Mouse (Mus musculus): ENCODE measurements around the gene Htr3b.
"Not testable (repeated sequence)": the region's sequence is repeated elsewhere in the genome, so short reads cannot be mapped to it uniquely, and the experiment has no call there.

Htr3b gene

DNA sequence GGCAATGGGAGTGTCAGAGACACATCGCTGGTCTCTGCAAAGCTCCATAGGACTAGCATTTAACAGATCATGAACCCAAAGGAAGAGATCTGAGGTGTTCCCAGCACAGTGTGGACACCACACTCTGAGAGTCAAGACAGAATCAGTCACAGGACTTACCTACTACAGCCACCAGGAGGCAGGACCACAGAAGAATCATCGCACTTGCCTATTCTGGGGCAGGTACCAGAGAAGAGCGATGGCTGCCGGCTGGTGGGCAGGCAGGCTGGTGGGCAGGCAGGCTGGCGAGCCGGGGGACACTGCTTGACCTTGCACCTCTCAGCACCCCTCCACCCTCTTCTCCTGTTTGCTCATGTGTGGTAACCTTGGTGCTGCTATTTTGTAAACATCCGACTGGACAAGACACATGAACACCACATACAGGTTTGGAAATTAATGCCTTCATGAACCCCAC is at the start of gene Htr3b:
Gene Htr3b, minus strand, starts transcription at position 404 of the 454 bp plus-strand sequence.
- CTCF ChIA-PET = no interaction called here
- POLR2A ChIA-PET = interaction anchor here in 2 of 4 experiments (1.1 to 1.2 kb wide), 2 partner anchors 8 to 367 kb away, joined by 3 to 4 read pairs; no protein-coding TSS in a partner anchor

DNA sequence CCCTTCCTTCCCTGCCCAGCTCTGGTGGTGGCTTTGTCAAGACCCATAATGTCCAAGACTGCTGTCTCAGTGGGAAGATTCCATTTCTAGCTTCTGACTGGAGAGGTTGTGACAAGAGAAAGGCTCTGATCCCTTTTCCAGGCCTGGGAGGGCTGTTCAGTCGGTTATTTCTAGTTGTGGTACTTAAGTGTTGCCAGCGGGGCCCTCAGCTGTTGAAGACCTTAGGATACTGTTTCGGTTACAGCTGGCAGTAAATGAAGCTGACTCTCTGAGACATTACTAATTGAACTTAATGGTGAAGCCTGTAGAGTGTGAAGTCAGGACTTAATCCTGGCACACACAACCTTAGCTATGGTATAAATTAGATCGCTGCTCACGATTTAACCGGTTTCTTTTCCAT is 34.5 kb upstream of the Htr3b start:
- POLR2A ChIA-PET = interaction anchor here in 2 of 4 experiments (0.6 to 5.5 kb wide), 17 partner anchors 8 to 1676 kb away, joined by 3 to 25 read pairs (median 6); partner anchors contain the start of genes Tmprss5 (in 1 of the 2) and Usp28 (in 1 of the 2)
- CTCF ChIA-PET = interaction anchor here in 2 of 4 experiments (0.5 to 1.4 kb wide), 5 partner anchors 10 to 48 kb away, joined by 3 to 10 read pairs (median 3); no protein-coding TSS in a partner anchor

DNA sequence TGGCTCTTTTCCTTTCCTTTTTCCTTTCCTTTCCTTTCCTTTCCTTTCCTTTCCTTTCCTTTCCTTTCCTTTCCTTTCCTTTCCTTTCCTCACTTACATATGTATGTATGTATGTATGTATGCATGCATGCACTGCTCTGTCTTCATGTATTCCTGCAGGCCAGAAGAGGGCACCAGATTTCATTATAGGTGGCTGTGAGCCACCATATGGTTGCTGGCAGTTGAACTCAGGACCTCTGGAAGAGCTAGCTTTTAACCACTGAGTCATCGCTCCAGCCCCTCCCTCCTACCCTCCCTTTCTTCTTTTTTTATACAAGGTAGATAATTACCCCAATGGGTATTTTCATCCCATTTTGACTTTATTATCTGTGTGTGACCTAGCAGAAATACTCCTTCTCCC is 30.9 kb upstream of the Htr3b start:
- ChIA-PET CTCF (interaction anchor here (0.6 to 1.3 kb wide), 8 partner anchors 9 to 173 kb away, joined by 3 to 6 read pairs (median 3); partner anchors contain the start of gene Usp28 (in 1 of the 4)), POLR2A (interaction anchor here in 2 of 4 experiments (0.6 to 2.4 kb wide), 6 partner anchors 8 to 60 kb away, joined by 3 to 12 read pairs (median 4); partner anchors contain the start of gene Zw10 (in 1 of the 2))

DNA sequence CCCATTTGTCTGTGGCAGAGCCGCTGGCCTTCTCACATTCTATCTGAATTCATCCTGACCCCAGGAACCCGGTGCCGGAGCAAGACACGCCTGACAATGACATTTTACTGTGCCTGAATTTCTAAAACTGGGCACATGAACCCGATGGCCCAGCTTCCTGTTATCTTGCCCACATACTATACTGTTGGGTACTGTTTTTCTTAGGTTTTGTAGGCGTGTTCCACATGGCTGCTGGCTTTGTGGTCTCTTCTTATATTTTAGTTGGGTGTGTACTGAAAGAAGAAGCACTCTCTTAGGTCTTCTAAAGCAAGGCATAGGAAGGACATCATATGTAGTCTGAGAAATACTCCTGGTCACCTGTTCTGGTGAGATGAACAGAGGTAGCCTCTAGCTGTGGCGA is 30.0 kb upstream of the Htr3b start:
- CTCF ChIA-PET = interaction anchor here in 2 of 4 experiments (1.0 to 1.2 kb wide), 2 partner anchors 12 to 57 kb away, joined by 3 to 4 read pairs; no protein-coding TSS in a partner anchor
- POLR2A ChIA-PET = interaction anchor here in 2 of 4 experiments (0.7 to 8.6 kb wide), 8 partner anchors 8 to 58 kb away, joined by 3 to 67 read pairs (median 6); partner anchors contain the start of gene Usp28 (in 1 of the 2)

DNA sequence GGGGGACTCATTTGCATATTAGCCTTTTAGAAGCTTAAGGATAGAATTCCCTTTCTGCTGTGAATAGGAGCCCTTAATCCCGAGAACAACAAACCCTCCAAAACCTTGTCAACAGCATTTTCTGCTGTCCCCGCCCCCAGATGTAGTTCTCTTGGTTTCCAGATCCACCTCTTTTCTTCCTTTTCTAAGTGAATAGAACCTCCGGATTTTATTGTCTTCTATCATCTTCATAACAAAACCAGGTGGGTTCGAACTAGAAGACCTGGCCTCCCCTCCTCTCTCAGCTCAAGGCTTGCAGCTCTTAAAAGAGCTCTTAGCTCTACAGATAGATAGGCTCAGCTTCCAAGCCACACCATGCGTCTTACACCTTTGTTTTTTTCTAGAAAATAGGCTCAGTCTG is 26.9 kb upstream of the Htr3b start:
- ChIA-PET CTCF (interaction anchor here in 3 of 4 experiments (0.6 to 1.8 kb wide), 6 partner anchors 19 to 346 kb away, joined by 3 to 7 read pairs (median 4); no protein-coding TSS in a partner anchor), POLR2A (interaction anchor here in 3 of 4 experiments (0.6 to 8.6 kb wide), 35 partner anchors 8 to 395 kb away, joined by 3 to 67 read pairs (median 4); partner anchors contain the start of gene Zw10 (in 1 of the 3))

DNA sequence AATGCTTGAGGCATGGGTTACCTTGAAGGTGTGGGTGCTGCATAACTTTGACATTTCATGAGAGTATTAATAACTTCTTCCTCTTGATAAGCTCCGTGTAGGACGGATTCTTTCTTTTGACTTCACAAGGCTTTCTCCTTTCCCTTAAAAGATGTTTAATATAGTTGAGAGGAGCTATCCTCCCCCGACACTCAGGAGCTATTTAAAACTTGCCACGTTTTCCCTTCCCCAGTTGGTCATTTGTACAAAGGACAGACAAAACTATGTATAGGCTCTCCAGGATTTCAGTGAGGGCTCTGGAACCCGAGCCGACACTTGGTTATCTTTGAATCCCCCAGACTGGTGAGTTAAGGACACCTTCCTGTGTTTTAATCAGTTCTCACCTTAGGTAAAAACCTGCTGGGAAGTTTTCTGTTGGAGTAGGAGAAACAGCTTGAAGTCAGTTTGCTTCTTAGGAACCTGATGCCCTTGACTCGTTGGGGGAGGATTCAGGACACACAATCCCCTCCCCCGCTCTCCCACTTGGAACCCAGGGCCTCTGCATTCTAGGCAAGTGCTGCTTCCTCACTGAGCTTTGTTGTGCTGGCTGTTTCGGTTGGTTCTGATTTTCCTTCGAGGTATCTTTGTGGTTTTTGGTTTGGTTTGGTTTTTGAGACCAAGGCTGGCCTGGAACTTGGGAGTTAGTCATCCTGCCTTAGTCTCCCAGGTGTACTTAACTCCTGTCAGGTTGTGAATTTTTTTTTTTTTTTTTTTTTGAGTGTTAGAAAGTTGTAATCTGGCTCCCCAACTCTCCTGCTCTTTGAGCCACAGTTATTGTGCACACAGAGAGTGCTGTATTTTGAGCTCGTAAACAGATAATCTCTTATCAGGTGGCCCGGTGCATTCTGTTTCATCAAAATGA is 22.7 kb upstream of the Htr3b start:
- CTCF ChIA-PET = interaction anchor here in 2 of 4 experiments (0.7 to 1.1 kb wide), 6 partner anchors 9 to 127 kb away, joined by 3 to 6 read pairs (median 4); no protein-coding TSS in a partner anchor
- POLR2A ChIA-PET = interaction anchor here in 3 of 4 experiments (0.5 to 8.6 kb wide), 24 partner anchors 8 to 1508 kb away, joined by 3 to 67 read pairs (median 4); partner anchors contain the start of genes Zw10 (in 2 of the 3), Gm5617 (in 1 of the 3), Rbm7 (in 1 of the 3) and Ttc12 (in 1 of the 3)

DNA sequence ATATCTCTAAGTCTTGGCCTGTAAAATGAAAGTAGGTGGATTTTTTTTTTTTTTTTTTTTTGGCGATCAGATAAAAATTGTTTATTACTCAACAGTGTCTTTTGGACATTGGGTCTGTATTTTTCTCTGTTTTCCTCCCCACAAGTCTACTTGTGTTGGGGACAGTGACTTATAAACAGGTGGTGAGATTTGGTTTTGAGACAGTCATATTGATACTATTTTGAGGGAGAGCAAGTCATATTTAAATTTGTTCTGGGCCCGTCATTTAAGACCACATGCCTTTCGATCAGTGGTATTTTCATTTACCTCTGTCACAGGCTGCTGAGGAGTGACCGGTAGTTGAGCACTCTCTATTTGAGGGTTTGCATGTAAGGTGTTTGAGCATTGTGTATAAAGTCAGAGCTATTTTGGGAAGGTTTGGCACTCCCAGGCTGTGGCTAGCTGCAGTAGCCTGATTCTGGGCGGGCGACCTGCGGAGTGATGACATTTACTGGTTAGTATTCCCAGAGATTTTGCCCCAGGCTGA is 21.9 kb upstream of the Htr3b start:
- ChIA-PET POLR2A (interaction anchor here in 3 of 4 experiments (0.8 to 8.6 kb wide), 12 partner anchors 9 to 491 kb away, joined by 3 to 67 read pairs (median 6); partner anchors contain the start of genes Gm5617 (in 1 of the 3), Rbm7 (in 1 of the 3) and Zw10 (in 1 of the 3)), CTCF (interaction anchor here in 2 of 4 experiments (0.9 to 1.1 kb wide), 3 partner anchors 9 to 88 kb away, joined by 3 to 5 read pairs (median 4); no protein-coding TSS in a partner anchor)

DNA sequence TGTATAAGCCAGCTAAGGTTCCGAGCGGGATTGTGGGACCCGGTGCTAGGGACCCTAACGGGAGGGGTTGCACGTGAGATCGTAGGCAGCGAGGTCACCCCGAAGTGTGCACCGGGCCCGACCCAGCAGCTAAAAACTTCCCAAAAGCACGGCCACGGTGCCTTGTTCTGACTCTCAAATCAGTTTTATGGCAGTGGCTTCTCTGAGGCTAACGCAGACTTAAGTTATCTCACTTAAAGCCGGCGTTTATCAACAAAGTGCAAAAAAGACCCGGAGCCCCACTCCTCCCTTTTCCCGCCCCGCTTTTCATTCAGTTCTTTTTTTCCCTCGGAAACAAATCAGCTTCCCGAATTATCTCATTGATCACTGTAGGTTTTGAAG is 20.9 kb upstream of the Htr3b start:
- ChIA-PET CTCF (interaction anchor here in 1 of 4 experiments (0.9 to 1.0 kb wide), 2 partner anchors 10 to 13 kb away, joined by 3 read pairs; no protein-coding TSS in a partner anchor), POLR2A (interaction anchor here in 3 of 4 experiments (0.5 to 3.2 kb wide), 7 partner anchors 8 to 1517 kb away, joined by 3 to 17 read pairs (median 7); no protein-coding TSS in a partner anchor)

DNA sequence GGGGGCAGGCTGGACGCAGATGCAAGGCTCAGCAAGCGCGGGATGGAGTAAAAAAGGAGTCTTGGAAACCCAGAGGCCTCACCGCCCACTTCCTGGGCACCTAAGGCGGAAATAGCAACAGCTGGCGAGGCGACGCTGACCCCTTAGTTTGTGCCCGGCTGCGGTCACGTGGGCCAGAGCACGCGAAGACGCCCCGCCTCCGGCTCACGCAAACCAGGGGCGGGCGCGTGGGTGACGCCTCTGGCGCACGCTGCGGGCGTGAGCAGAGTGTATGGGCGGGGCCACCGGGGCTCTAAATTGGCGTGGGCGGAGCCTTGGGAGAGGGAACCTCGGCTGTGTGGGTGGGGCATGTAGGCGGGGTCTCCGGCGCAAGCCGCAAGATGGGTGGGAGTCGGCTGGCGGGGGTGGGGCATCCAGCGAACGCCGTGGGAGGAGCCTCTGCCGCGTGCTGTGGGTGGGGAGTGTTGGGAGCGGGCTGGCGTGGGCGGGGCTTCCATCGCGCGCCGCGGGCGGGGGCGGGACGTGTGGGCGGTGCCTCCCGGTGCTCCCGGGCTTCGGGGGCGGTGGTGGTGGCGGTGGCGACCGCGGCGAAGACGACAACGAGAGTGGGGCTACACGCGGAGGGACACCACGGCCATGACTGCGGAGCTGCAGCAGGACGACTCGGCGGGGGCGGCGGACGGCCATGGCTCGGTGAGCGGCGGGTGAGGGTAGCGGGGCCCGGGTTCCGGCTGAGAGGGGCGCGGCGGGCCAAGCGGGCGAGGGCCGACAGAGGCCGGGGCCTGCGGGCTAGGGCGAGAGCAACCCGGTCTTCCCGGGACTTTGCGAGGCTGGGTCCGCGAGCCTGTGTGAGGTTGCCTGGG is 20.3 kb upstream of the Htr3b start, which contains the start of gene Usp28:
Gene Usp28, plus strand, starts transcription at position 531 of the 863 bp plus-strand sequence.
- ChIA-PET POLR2A (interaction anchor here in 3 of 4 experiments (0.5 to 3.2 kb wide), 11 partner anchors 9 to 1518 kb away, joined by 3 to 17 read pairs (median 4); no protein-coding TSS in a partner anchor), CTCF (interaction anchor here in 2 of 4 experiments (0.7 to 1.0 kb wide), 3 partner anchors 11 to 1453 kb away, joined by 3 to 10 read pairs (median 3); no protein-coding TSS in a partner anchor)

DNA sequence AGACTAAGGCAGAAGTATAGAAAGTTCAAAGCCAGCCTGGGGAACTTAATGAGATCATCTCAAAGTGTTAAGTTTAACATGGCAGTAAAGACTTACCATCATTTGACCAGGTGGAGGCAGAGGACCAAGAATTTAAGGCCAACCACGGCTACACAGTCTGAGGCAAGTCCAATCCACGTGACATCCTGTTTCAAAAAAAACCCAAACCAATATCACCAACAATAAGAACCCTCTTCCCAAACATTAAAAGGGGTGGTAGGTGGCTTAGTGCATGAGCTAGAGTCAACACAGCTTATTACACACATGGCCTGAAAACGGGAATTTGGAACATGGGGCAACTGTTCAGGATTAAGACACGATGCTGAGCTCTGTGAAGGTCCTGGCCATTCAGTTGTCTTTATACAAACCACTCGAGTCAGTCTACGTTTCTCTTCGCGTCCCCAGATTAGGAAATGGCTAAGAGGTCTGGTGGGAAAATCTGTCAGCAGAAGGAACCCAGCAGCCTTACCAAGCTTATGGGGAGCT is 19.6 kb upstream of the Htr3b start:
- CTCF ChIA-PET = interaction anchor here in 1 of 4 experiments (0.7 kb wide), 1 partner anchor 1454 kb away, joined by 10 read pairs; no protein-coding TSS in a partner anchor
- POLR2A ChIA-PET = interaction anchor here in 2 of 4 experiments (0.5 to 3.2 kb wide), 11 partner anchors 9 to 1268 kb away, joined by 3 to 17 read pairs (median 4); no protein-coding TSS in a partner anchor

DNA sequence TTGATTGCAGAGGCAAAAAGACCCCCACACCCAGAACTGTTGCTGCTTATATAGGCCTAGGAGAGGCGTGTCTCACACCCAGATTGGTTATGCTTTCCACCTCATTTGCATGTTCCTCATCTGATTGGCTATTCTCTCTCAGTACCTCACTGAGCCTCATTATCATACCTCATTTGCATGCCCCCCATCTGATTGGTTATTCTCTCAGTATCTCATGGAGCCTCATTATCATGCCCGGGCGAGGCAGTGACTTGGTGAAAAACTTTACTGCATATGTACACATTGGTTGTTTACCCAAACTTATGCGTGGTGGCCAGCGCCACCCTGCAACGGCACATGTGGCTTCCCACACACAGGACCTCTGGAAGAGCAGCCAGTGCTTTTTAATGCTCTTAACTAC is 19.0 kb upstream of the Htr3b start:
- POLR2A ChIA-PET = interaction anchor here in 2 of 4 experiments (0.6 to 3.2 kb wide), 5 partner anchors 8 to 385 kb away, joined by 3 to 17 read pairs (median 7); no protein-coding TSS in a partner anchor

DNA sequence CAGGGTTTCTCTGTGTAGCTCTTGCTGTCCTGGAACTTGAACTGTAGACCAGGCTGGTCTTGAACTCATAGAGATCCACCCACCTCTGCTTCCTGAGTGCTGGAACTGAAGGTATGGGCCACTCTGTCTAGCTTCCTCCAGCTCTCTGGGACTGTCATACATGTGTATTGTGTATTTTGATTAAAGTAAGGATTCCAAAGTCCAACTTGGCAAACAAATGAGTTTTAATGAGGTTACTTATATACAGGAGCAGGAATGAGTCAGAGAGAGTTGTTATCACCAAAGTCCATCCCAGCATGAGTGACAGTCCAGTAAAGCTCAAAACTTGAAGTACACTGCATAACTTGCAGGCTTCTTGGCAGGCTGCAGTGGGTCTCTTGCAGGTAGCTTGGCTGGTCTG is 17.0 kb upstream of the Htr3b start:
- POLR2A ChIA-PET = interaction anchor here in 1 of 4 experiments (0.8 to 0.9 kb wide), 2 partner anchors 9 to 21 kb away, joined by 3 to 4 read pairs; no protein-coding TSS in a partner anchor
- CTCF ChIA-PET = interaction anchor here in 2 of 4 experiments (0.6 to 0.7 kb wide), 3 partner anchors 121 to 226 kb away, joined by 3 to 11 read pairs (median 4); no protein-coding TSS in a partner anchor

More for the DNA sequence above, 19.0 kb upstream of the Htr3b start:
- CTCF ChIA-PET = not testable (repeated sequence)

DNA sequence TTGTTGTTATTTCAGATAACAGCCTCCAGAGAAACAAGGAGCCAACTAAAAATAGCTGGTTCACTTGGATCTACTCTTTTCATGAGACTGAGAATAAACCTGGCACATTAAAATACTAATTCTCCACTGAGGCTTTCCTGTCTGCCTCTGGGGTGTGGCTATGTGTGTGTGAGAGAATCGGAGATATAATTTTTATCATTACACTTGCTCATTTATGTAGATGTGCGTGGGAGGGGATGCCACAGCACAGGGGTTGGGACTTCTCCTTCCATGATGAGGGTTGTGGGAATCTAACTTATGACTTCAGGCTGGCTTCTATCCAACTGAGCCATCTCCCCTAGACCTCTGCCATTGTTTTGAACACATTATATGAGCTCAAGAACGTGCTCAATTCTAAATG is 16.0 kb upstream of the Htr3b start:
- POLR2A ChIA-PET = interaction anchor here in 2 of 4 experiments (0.6 to 0.9 kb wide), 3 partner anchors 65 to 375 kb away, joined by 3 to 4 read pairs (median 3); no protein-coding TSS in a partner anchor
- CTCF ChIA-PET = interaction anchor here in 2 of 4 experiments (0.6 to 1.5 kb wide), 3 partner anchors 9 to 83 kb away, joined by 3 to 4 read pairs (median 4); no protein-coding TSS in a partner anchor

DNA sequence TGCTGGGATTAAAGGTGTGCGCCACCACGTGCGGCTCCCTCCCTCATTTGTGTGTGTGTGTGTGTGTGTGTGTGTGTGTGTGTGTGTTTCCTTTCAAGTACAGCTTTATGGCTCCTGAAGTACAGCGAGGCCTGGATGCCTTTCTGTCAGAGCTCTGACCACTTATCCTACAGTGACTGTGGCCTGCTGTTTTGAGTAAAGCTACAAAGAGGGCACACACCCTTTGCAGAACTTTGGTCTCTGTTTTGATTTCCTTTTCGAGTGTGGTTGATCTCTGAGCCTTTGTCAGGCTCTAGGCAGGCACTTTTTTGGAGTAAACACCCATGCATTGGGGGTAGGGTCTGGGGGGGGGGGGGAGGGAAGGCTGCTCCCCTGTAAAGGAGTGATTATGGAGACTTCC is 15.6 kb upstream of the Htr3b start:
- ChIA-PET POLR2A (interaction anchor here in 2 of 4 experiments (0.6 to 0.9 kb wide), 3 partner anchors 64 to 374 kb away, joined by 3 to 4 read pairs (median 3); no protein-coding TSS in a partner anchor), CTCF (interaction anchor here in 2 of 4 experiments (0.6 to 1.5 kb wide), 4 partner anchors 8 to 1472 kb away, joined by 3 to 4 read pairs (median 4); no protein-coding TSS in a partner anchor)

DNA sequence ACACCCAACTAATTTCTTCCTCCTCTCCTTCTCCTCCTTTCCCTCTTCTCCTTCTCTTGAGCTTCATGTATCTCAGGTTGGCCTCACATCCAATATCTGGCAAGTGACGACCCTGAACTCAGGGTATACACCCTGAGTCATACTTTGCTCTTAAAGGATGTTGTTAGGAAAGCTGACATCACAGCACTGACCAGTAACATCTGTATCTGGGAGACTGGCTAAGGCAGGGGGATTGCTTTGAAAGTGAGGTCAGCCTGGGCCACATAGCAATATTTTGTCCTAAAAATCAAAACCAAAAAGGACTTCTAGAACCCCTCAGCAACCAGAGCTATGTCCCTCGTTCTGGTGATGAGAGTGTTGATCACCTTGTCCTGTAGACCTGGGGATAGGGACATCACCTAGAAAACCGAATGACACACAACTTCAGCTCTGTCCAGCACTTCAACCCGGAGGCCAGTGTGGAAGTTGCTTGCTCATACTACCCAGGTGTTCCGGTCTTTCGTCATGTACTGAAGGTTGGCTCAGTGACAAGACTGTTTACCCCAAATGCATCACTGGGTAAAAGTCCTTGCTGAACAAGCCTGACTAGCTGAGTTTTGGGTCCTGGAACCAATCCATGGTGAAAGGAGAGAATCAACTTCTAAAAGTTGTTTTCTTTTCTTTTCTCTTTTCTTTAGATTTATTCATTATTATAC is 12.0 kb upstream of the Htr3b start:
- ChIA-PET CTCF (interaction anchor here in 2 of 4 experiments (0.8 to 1.4 kb wide), 2 partner anchors 15 to 75 kb away, joined by 3 read pairs; no protein-coding TSS in a partner anchor), POLR2A (interaction anchor here in 2 of 4 experiments (0.6 to 1.7 kb wide), 3 partner anchors 12 to 47 kb away, joined by 3 to 4 read pairs (median 3); no protein-coding TSS in a partner anchor)

Measured in embryonic stem cell, embryonic (primary cell).